Mouse (Mus musculus): ENCODE data around the gene Usp37. TPM values are rescaled to one million over a fixed set of nuclear protein-coding genes. Genes with fewer than 3 reads are reported as not detected.
A peak's percentile ranks its signal among the peaks of the same experiment; 100 is the strongest.
"Not testable (repeated sequence)": the region's sequence is repeated elsewhere in the genome, so short reads cannot be mapped to it uniquely, and the experiment has no call there.

Usp37 gene
- total and polyA plus RNA-seq, 3 experiments = 9.7 to 117 (median 89.3) TPM

GRCm38 (mm10) chr1:74524746-74525145 is 19.3 kb downstream of the Usp37 start:
- H3K36me3 ChIP-seq (replicated peaks) = peaks cover 99% of the 10 kb centered on the region
- no peak overlapping the region for H3K4me3 ChIP-seq (ENCODE audit: low read depth, low read length)
- no peaks in the 10 kb centered on the region for H3K9me3 ChIP-seq (replicated peaks)
- DNase-seq (ENCODE audit: low spot score) (no peak), ATAC-seq (ENCODE audit: extremely low read depth, insufficient number of reproducible peaks, low FRiP score, poor library complexity, severe bottlenecking) (no peak)
- H3K4me1 ChIP-seq (ENCODE audit: insufficient read depth, low read depth, low read length) = no peaks in the 10 kb centered on the region; the same call in 1 of the 2 replicates
- TF ChIP-seq CTCF (IDR thresholded peaks at IDR 0.05; ENCODE audit: low read depth, low read length) (no peak), GATA2 (IDR thresholded peaks at IDR 0.05; ENCODE audit: borderline replicate concordance, low read depth, low read length) (no peak), GATA1 (IDR thresholded peaks at IDR 0.05; ENCODE audit: borderline replicate concordance, low read length) (no peak), POLR2AphosphoS5 (IDR thresholded peaks at IDR 0.05; ENCODE audit: insufficient replicate concordance, low read depth, low read length) (no peak), TAL1 (conservative IDR thresholded peaks at IDR 0.05; ENCODE audit: low read depth, low read length) (no peak)
- no peaks in the 10 kb centered on the region for H3K27me3 ChIP-seq (ENCODE audit: insufficient read depth, low read length)

DNA sequence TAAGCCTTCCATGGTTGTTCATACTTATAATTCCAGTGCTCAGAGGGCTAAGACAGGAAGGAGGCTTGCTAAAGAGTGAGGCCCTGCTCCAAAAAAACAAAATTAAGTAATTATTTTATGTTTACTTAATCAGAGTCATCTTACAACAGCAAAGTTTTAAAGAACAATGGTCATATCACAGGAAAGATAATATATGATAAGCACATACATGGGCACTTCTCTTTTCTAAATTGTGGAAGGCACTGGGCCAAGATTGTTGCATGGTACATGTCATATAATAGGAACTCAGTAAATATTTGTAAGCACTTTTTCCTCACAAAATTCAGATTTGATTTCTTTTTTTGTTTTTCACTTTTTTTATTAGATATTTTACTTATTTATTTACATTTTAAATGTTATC is 24.2 kb downstream of the Usp37 start:
- TF ChIP-seq TAL1 (conservative IDR thresholded peaks at IDR 0.05; ENCODE audit: low read depth, low read length) (no peak), GATA1 (IDR thresholded peaks at IDR 0.05; ENCODE audit: borderline replicate concordance, low read length) (no peak), CTCF (IDR thresholded peaks at IDR 0.05; ENCODE audit: low read depth, low read length) (no peak)

GRCm38 (mm10) chr1:74512999-74513398 is 31.1 kb downstream of the Usp37 start:
- Histone ChIP-seq H3K36me3 (replicated peaks) (peaks cover 74% of the 10 kb centered on the region), H3K4me1 (ENCODE audit: insufficient read depth, low read depth, low read length) (peaks cover 50% of the 10 kb centered on the region)
- not testable (repeated sequence) for ATAC-seq (ENCODE audit: extremely low read depth, insufficient number of reproducible peaks, low FRiP score, poor library complexity, severe bottlenecking); DNase-seq (ENCODE audit: low spot score); H3K9me3 ChIP-seq (replicated peaks); H3K27me3 ChIP-seq (ENCODE audit: insufficient read depth, low read length); H3K4me3 ChIP-seq (ENCODE audit: low read depth, low read length)

More for the DNA sequence above, 24.2 kb downstream of the Usp37 start:
- Histone ChIP-seq H3K4me3 (ENCODE audit: low read depth, low read length) (no peak overlapping the region), H3K36me3 (replicated peaks) (peaks cover 92% of the 10 kb centered on the region), H3K4me1 (ENCODE audit: insufficient read depth, low read depth, low read length) (peaks cover 9% of the 10 kb centered on the region), H3K27me3 (ENCODE audit: insufficient read depth, low read length) (no peaks in the 10 kb centered on the region), H3K9me3 (replicated peaks) (no peaks in the 10 kb centered on the region)
- ATAC-seq (ENCODE audit: extremely low read depth, insufficient number of reproducible peaks, low FRiP score, poor library complexity, severe bottlenecking) (no peak), DNase-seq (ENCODE audit: low spot score) (no peak)

- no peak for DNase-seq (ENCODE audit: low spot score)
- Histone ChIP-seq H3K4me1 (ENCODE audit: insufficient read depth, low read depth, low read length) (peaks cover 56% of the 10 kb centered on the region), H3K36me3 (replicated peaks) (peaks cover 67% of the 10 kb centered on the region), H3K9me3 (replicated peaks) (no peaks in the 10 kb centered on the region), H3K27me3 (ENCODE audit: insufficient read depth, low read length) (no peaks in the 10 kb centered on the region), H3K4me3 (ENCODE audit: low read depth, low read length) (no peak overlapping the region)
- TF ChIP-seq CTCF (IDR thresholded peaks at IDR 0.05; ENCODE audit: low read depth, low read length) (no peak), GATA1 (IDR thresholded peaks at IDR 0.05; ENCODE audit: borderline replicate concordance, low read length) (no peak), GATA2 (IDR thresholded peaks at IDR 0.05; ENCODE audit: borderline replicate concordance, low read depth, low read length) (no peak), TAL1 (conservative IDR thresholded peaks at IDR 0.05; ENCODE audit: low read depth, low read length) (no peak)
- ATAC-seq (ENCODE audit: extremely low read depth, insufficient number of reproducible peaks, low FRiP score, poor library complexity, severe bottlenecking) = no peak
Measured at GRCm38 (mm10) chr1:74511306-74511705, 32.8 kb downstream of the Usp37 start.

DNA sequence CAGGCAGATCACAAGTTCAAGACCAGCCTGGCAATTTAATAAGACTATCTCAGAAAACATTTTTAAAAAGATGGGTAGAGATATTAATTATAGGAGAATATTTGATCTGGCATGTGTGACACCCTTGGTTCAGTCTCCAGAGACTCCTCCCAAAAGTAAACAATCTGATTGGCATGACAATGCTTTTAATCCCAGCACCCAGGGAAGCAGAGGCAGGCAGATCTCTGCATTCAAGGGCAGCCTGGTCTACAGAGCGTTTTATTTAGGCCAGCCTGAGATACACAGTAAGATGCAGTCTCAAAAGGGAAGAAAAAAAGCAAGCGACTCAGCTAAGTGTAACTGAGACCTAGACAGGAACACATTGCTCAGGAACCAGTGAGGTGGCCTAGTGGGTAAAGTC is 36.3 kb downstream of the Usp37 start:
- no peaks in the 10 kb centered on the region for H3K9me3 ChIP-seq (replicated peaks)
- ATAC-seq (ENCODE audit: extremely low read depth, insufficient number of reproducible peaks, low FRiP score, poor library complexity, severe bottlenecking) (no peak), DNase-seq (ENCODE audit: low spot score) (no peak)
- H3K36me3 ChIP-seq (replicated peaks) = peaks cover 41% of the 10 kb centered on the region
- H3K4me1 ChIP-seq (ENCODE audit: insufficient read depth, low read depth, low read length) = peaks cover 60% of the 10 kb centered on the region
- TF ChIP-seq GATA2 (IDR thresholded peaks at IDR 0.05; ENCODE audit: borderline replicate concordance, low read depth, low read length) (no peak), CTCF (IDR thresholded peaks at IDR 0.05; ENCODE audit: low read depth, low read length) (no peak), POLR2AphosphoS5 (IDR thresholded peaks at IDR 0.05; ENCODE audit: insufficient replicate concordance, low read depth, low read length) (no peak), TAL1 (conservative IDR thresholded peaks at IDR 0.05; ENCODE audit: low read depth, low read length) (no peak), GATA1 (IDR thresholded peaks at IDR 0.05; ENCODE audit: borderline replicate concordance, low read length) (no peak)
- peak overlapping the region; percentile 90; the same call in 1 of the 2 replicates for H3K4me3 ChIP-seq (ENCODE audit: low read depth, low read length)
- H3K27me3 ChIP-seq (ENCODE audit: insufficient read depth, low read length) = no peaks in the 10 kb centered on the region

GRCm38 (mm10) chr1:74506471-74506881 is 37.6 kb downstream of the Usp37 start:
- peaks cover 63% of the 10 kb centered on the region for H3K4me1 ChIP-seq (ENCODE audit: insufficient read depth, low read depth, low read length)
- no peaks in the 10 kb centered on the region for H3K9me3 ChIP-seq (replicated peaks)
- TF ChIP-seq TAL1 (conservative IDR thresholded peaks at IDR 0.05; ENCODE audit: low read depth, low read length) (no peak), POLR2AphosphoS5 (IDR thresholded peaks at IDR 0.05; ENCODE audit: insufficient replicate concordance, low read depth, low read length) (no peak)
- H3K4me3 ChIP-seq (ENCODE audit: low read depth, low read length) = peak overlapping the region; percentile 90
- peaks cover 41% of the 10 kb centered on the region for H3K36me3 ChIP-seq (replicated peaks)
- ATAC-seq (ENCODE audit: extremely low read depth, insufficient number of reproducible peaks, low FRiP score, poor library complexity, severe bottlenecking) (no peak), DNase-seq (ENCODE audit: low spot score) (peak; percentile 84)
- H3K27me3 ChIP-seq (ENCODE audit: insufficient read depth, low read length) = no peaks in the 10 kb centered on the region

DNA sequence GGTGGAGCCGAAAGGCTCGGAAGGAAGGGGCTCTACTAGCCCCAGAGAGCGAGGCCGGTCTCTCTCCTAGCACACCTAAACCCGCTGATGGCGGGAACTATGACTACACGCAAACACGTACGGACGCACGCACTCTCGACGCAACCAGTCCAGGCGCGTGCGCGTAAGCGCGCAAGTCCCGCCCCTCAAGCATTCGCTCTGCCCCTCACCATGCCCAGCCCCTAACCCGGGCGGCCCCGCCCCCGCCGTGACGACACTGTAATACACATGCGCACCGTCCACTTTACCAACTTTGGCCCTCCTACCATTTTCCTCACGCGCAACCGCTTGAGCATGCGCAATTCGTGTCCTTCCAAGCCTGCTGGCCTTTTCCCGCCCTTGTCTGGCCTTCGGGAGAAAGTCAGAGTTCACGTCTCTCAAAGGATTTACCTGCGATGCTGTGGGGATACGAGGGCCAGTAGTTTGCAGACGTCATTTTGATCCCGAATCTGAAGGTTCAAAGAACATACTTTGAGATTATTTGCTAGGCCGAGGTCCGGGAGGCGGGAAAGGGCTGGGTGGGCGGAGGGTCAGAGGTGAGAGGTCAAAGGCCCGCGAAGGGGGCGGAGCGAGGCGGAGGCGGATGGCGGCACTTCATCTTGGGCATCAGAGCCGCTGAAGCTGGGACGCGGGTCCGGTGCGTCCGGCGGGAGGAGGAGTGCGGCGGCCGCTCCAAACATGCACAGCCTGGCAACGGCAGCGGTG is 38.2 kb downstream of the Usp37 start, which contains the start of gene Cnot9:
TSS of gene Cnot9 (plus strand) at position 338 of the 744 bp plus-strand sequence.
- no peak for TF ChIP-seq GATA2 (IDR thresholded peaks at IDR 0.05; ENCODE audit: borderline replicate concordance, low read depth, low read length)
- TF ChIP-seq POLR2AphosphoS5 (IDR thresholded peaks at IDR 0.05; ENCODE audit: insufficient replicate concordance, low read depth, low read length) = no peak
- no peak for TF ChIP-seq CTCF (IDR thresholded peaks at IDR 0.05; ENCODE audit: low read depth, low read length)
- TF ChIP-seq TAL1 (conservative IDR thresholded peaks at IDR 0.05; ENCODE audit: low read depth, low read length) = no peak
- no peak for TF ChIP-seq GATA1 (IDR thresholded peaks at IDR 0.05; ENCODE audit: borderline replicate concordance, low read length)
- Histone ChIP-seq H3K4me3 (ENCODE audit: low read depth, low read length) (peak within 1 kb of the TSS; percentile 90), H3K4me1 (ENCODE audit: insufficient read depth, low read depth, low read length) (peaks cover 65% of the 10 kb centered on the region), H3K27me3 (ENCODE audit: insufficient read depth, low read length) (no peaks in the 10 kb centered on the region), H3K9me3 (replicated peaks) (no peaks in the 10 kb centered on the region), H3K36me3 (replicated peaks) (peaks cover 42% of the 10 kb centered on the region)
- ATAC-seq (ENCODE audit: extremely low read depth, insufficient number of reproducible peaks, low FRiP score, poor library complexity, severe bottlenecking) (peak; percentile 88), DNase-seq (ENCODE audit: low spot score) (peak; percentile 94)

Measured in G1E (cell line).